Mouse (Mus musculus) natural killer cell, adult 2 months (primary cell): ENCODE results near the gene Gm29735.
A peak's percentile ranks its signal among the peaks of the same experiment; 100 is the strongest.
"Not testable (repeated sequence)": the region's sequence is repeated elsewhere in the genome, so short reads cannot be mapped to it uniquely, and the experiment has no call there.

Experiments used
- DNase-seq, 2 experiments: peaks; one replicate each; pipeline ENCODE4 v3.0.0; 2022; ENCODE audit warnings: low spot score in 2 of 2

The Gm29735 gene

GRCm38 (mm10) chr7:142128843-142129242 is 28.1 kb downstream of the Gm29735 start:
- DNase-seq = no peak

- DNase-seq = not testable (repeated sequence)
Measured at GRCm38 (mm10) chr7:142120629-142121028, 36.3 kb downstream of the Gm29735 start, which contains the start of gene Gm45618. Gene Gm45618, minus strand, starts transcription at chr7:142120729.

- DNase-seq = peak in 1 of 2 experiments; percentile 7
Measured at GRCm38 (mm10) chr7:142119632-142120031, 37.3 kb downstream of the Gm29735 start.
